Mouse (Mus musculus) liver, adult 2 months (tissue): ENCODE measurements at regions not wholly inside any gene's neighbourhood (a gene's known extent, or its start where the extent isn't known, plus 50 kb on each side); places are given as distances from the start of the nearest gene placed in this dataset.

Source experiments
- DNase-seq: peaks from one replicate; pipeline ENCODE4 v3.0.0-alpha.2; 2011; ENCODE audit warnings: low read depth, low spot score; ENCODE audit errors: extremely low read depth
- H3K27ac ChIP-seq: fragments of 200-500 bp; replicated peaks from 2 replicates; pipeline ENCODE4 v1.5.1; 2012; ENCODE audit warnings: low read depth, mild to moderate bottlenecking, control low read depth, inconsistent platforms, low read length; ENCODE audit not compliant: insufficient read depth
- H3K27me3 ChIP-seq: fragments of 200-500 bp; 2 replicates; pipeline ENCODE4 v1.6.1; 2012; ENCODE audit warnings: mild to moderate bottlenecking, moderate library complexity, low read length, inconsistent platforms; ENCODE audit not compliant: control insufficient read depth, insufficient read depth
- H3K36me3 ChIP-seq: fragments of 200-500 bp; 2 replicates; pipeline ENCODE4 v1.6.1; 2012; ENCODE audit warnings: low read length, inconsistent platforms; ENCODE audit not compliant: control insufficient read depth, insufficient read depth
- H3K4me1 ChIP-seq: fragments of 200-500 bp; 2 replicates; pipeline ENCODE4 v1.6.1; 2011; ENCODE audit warnings: low read length; ENCODE audit not compliant: control insufficient read depth, insufficient read depth
- H3K4me3 ChIP-seq: fragments of 200-500 bp; 2 replicates; pipeline ENCODE4 v1.5.1; 2011; ENCODE audit warnings: low read depth, mild to moderate bottlenecking, control low read depth, low read length, moderate library complexity; ENCODE audit not compliant: insufficient read depth
- H3K79me2 ChIP-seq: fragments of 200-500 bp; 2 replicates; pipeline ENCODE4 v1.6.1; 2012; ENCODE audit warnings: inconsistent platforms, mild to moderate bottlenecking, low read length, moderate library complexity; ENCODE audit not compliant: control insufficient read depth, insufficient read depth
- H3K9ac ChIP-seq: fragments of 200-500 bp; 2 replicates; pipeline ENCODE4 v1.6.1; 2012; ENCODE audit warnings: low read depth, mild to moderate bottlenecking, control low read depth, inconsistent platforms, low read length
- CTCF ChIP-seq: fragments of 200-500 bp; IDR thresholded peaks from 2 replicates; pipeline ENCODE4 v1.5.1; 2011; ENCODE audit warnings: low read depth, low read length, control low read depth
- POLR2A ChIP-seq: fragments of 200-500 bp; IDR thresholded peaks from 2 replicates; pipeline ENCODE4 v1.6.1; 2011; ENCODE audit warnings: low read length, control low read depth; ENCODE audit not compliant: insufficient read depth; ENCODE audit errors: extremely low read depth
- WGBS: fragments of 180-500 bp; shearing (Covaris S2); methylation state at CpG from one replicate; pipeline ENCODE4 v1.1.7; 2018; 5-methylcytosine and 5-hydroxymethylcytosine counted together

DNA sequence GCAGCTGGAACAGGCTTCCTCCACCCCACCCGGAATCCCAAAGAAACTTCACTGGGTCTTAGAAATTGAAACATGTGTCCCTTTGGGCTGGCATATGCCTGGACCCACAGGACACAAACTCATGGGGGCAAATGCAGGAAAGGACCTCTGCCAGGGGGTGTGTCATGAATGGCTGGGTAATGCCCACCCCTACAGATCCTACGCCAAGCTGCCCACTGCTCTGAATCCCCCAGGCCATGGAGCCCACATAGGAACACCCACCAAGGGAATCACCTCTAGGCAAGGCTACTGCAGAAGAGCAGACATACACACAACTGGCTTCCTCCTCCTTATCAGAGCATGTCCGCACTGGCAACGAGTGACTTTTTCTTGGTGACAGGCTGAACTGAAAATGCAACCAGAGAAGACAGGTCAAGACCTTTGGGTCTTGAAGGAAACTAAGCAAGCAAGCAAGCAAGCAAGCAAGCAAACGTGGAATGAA lies 54.4 kb upstream of the Ezh2 start:
- Histone ChIP-seq H3K27ac (no peak overlapping the region), H3K4me3 (no peak overlapping the region), H3K79me2 (no peaks in the 10 kb centered on the region), H3K9ac (no peak overlapping the region), H3K27me3 (no peaks in the 10 kb centered on the region), H3K4me1 (no peaks in the 10 kb centered on the region; the same call in 1 of the 2 replicates), H3K36me3 (no peaks in the 10 kb centered on the region)
- DNase-seq: no peak
- WGBS: 77% methylated on average over 5 of the region's 5 CpGs
- TF ChIP-seq CTCF (no peak), POLR2A (no peak)

DNA sequence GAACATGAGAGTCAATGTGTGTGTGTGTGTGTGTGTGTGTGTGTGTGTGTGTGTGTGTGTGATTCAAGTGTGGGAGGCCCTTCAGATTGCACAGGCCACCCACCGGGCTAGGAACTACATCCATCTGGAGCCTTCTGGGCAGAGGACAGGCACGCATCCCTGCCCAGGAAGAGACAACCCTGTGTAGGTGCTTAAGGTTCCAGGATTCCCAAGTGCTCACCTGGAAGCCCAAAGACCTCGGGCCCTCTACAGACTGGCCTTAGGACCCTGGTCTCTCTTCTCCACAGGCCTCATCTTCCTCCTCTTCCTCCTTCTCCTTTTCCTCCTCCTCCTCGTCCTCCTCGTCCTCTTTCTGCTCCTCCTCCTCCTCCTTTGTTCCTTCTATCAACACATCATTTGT lies 53.8 kb upstream of the Ezh2 start:
- no peak for DNase-seq
- Histone ChIP-seq H3K9ac (no peak overlapping the region), H3K79me2 (no peaks in the 10 kb centered on the region), H3K36me3 (no peaks in the 10 kb centered on the region), H3K27me3 (no peaks in the 10 kb centered on the region), H3K4me3 (no peak overlapping the region), H3K27ac (no peak overlapping the region), H3K4me1 (no peaks in the 10 kb centered on the region; the same call in 1 of the 2 replicates)
- TF ChIP-seq CTCF (no peak), POLR2A (no peak)
- 98% methylated on average over 5 of the region's 5 CpGs for WGBS

DNA sequence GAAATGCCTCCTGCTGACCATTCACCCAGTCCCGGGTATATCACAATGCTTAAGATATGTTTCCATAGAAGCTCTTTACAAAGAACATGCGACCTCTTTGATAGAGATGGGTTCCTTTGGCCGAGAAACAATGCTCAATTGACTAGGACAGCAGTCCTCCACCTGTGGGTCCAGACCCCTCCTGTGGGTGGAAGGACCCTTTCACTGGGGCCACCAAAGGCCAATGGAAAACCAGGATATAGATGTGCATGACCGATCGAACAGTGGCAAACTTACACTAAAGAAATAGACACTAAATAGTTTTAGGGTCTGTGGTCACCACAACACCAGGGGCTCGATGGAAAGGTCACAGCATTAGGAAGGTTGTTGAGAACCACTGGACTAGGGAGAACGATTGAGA lies 53.2 kb upstream of the Ezh2 start:
- Histone ChIP-seq H3K9ac (no peak overlapping the region), H3K27ac (no peak overlapping the region), H3K4me3 (no peak overlapping the region), H3K27me3 (no peaks in the 10 kb centered on the region), H3K4me1 (no peaks in the 10 kb centered on the region; the same call in 1 of the 2 replicates), H3K36me3 (no peaks in the 10 kb centered on the region), H3K79me2 (no peaks in the 10 kb centered on the region)
- DNase-seq: no peak
- TF ChIP-seq POLR2A (no peak), CTCF (no peak)
- 90% methylated on average over 7 of the region's 7 CpGs for WGBS

DNA sequence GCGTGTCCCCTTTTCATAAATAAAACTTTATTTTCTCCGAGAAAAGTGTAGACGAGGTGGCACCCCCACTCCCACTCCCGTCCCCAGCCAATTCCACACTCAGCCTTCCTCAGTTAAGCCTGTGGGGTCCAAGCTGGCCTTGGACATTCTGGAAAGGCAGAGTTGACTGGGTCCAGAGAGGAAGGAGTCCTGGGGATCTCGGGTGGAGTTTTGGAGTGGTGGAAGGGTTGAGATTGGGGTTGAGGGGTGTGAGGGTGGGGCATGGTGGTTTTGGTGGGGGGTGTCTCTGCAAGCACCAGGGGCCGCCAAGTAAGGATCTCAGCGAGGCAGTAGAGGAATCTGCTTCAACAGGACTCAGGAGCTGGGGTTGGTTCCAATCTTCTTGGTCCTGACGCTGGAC lies 52.7 kb upstream of the Ezh2 start:
- Histone ChIP-seq H3K4me3 (no peak overlapping the region), H3K36me3 (no peaks in the 10 kb centered on the region), H3K9ac (no peak overlapping the region), H3K27ac (no peak overlapping the region), H3K27me3 (no peaks in the 10 kb centered on the region), H3K4me1 (no peaks in the 10 kb centered on the region; the same call in 1 of the 2 replicates), H3K79me2 (no peaks in the 10 kb centered on the region)
- 85% methylated on average over 8 of the region's 8 CpGs for WGBS
- no peak for DNase-seq
- TF ChIP-seq POLR2A (no peak), CTCF (no peak)

DNA sequence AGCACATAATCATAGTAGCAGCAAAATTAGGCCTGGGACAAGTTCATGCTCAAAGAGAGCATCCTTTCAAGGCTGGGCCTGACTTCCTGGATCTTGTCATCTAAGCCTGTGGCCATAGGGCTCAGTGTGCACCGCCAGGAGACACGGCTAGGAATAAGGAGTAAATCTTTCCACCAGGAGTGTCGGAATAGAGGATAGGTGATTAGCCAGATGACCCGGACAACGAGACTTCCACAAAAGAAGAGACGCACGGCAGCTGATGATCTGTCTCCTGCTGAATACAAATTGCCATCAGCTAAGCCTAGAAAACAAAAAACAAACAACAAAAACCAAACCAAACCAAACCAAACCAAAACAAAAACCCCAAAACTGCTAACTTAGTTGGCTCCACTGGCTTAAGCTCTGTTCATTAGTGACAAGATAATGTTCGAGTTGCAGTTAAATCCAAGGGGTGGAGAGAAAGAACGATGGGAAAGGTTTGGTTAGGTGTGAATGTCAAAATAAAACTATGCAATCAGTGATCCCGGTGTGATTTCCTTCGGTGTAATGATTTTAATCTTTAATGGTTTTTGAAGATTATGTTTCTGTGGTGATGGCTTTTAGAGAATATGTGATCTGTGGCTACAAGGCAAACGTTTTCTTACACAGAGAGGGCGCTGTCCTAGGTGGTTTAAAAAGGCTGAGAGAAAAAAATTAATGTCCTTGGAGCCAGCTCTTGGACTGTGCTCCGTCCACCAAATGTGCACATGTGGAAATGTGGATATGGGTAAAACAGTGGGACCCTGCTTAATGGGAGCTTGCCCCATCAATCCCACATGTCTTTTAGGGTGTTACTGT lies 51.8 kb upstream of the Ezh2 start:
- no peaks in the 10 kb centered on the region for H3K79me2 ChIP-seq
- H3K27me3 ChIP-seq: no peaks in the 10 kb centered on the region
- no peaks in the 10 kb centered on the region; the same call in 1 of the 2 replicates for H3K4me1 ChIP-seq
- no peak overlapping the region for H3K27ac ChIP-seq
- WGBS: 78% methylated on average over 14 of the region's 14 CpGs
- H3K36me3 ChIP-seq: no peaks in the 10 kb centered on the region
- H3K9ac ChIP-seq: no peak overlapping the region
- H3K4me3 ChIP-seq: no peak overlapping the region
- DNase-seq: no peak
- no peak for TF ChIP-seq CTCF
- no peak for TF ChIP-seq POLR2A

DNA sequence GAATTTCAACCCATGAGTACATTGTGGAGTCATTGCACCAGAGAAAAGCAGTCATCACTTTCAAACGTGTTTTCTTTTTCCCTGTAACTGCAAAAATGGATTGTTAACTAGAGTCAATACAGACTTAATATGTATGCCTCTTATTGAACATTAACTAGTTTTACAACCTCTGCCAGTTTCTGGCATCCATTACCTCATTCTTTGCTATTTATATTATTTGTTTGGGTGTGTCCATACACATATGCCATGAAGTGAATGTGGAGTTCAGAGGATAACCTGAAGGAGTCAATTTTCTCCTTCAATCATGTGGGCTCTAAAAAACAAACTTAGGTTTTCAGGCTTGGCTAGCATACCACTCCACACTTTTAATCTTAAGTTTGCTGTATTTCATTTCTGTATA lies 50.9 kb upstream of the Ezh2 start:
- Histone ChIP-seq H3K27me3 (no peaks in the 10 kb centered on the region), H3K79me2 (no peaks in the 10 kb centered on the region), H3K27ac (no peak overlapping the region), H3K9ac (no peak overlapping the region), H3K36me3 (no peaks in the 10 kb centered on the region), H3K4me3 (no peak overlapping the region), H3K4me1 (no peaks in the 10 kb centered on the region; the same call in 1 of the 2 replicates)
- DNase-seq: no peak
- 21% methylated on average over 1 of the region's 1 CpGs for WGBS
- no peak for TF ChIP-seq POLR2A
- TF ChIP-seq CTCF: no peak
